Mouse (Mus musculus): ENCODE measurements around the gene Pitx2. TPM values are rescaled to one million over a fixed set of nuclear protein-coding genes. Genes with fewer than 3 reads are reported as not detected.

Gene Pitx2
- total RNA-seq, 4 experiments from 2014 or later, result 0.12 to 0.31 TPM; not detected in 2

Other genes starting within 250 kb of the Pitx2 start
- 10 to 100 TPM; 11.5 to 20.7 (median 16.1) TPM for gene Enpep, start 132.8 kb downstream of the Pitx2 start, total RNA-seq (2022)

Data from adrenal gland, adult 8-10 months (tissue).